ENCODE assay signal across 9 mouse cellular contexts in the genomic region with DNA sequence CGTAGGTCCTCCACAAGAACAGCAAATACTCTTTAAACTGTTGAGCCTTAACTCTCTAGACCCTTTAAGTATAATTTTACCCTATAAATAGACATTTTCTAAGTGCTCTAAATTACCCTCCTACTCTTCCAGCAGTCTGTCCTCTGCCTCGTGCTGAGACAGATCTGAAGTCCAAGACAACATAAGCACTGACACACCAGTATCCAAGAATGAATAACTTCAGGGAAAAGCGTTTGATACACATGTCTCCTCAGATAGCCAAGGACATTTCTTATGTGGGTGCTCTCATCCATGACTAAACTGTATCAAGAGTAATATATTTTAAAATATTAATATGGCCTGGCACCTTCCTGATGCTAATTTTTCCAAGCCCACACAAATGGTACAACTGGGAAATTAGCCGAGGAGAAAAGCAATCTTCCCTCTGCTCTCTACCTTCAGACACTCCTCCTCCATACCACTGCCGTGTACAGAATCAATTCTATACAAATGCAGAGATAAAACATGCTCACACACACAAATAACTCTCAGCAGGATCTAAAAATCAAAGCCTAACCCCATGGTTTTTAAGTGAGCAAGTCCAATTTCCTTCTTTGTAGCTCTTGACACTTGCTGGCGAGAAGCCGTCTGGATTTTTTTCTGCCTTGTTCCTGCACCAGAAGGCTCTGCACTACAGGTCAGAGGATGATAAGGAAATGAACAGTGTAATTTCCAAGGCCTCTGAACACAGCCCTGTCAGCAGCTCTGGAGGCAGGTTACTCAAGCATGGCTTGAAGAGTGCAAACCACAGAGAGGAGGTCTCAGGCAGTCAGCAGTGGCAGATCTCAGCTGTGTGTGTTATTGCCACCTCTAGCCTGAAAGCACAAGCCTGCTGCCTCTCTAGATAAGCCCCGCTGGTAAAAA. TPM values are rescaled to one million over a fixed set of nuclear protein-coding genes. Genes with fewer than 3 reads are reported as not detected.
DNase-seq lines count a peak whose midpoint lies in the region; ATAC-seq lines count a peak whose summit lies in the region.
"Had no signal": no experiment of that assay in that cellular context is flagged by ENCODE, and none has a peak within 500 bp of the region (broad histone marks: within the 10 kb centered on the region; RNA-seq: fewer than 3 reads in every experiment).

No protein-coding gene starts in this region.

- no peak overlapping the region for H3K9ac ChIP-seq in heart, embryonic 12.5 days
- no peak overlapping the region for H3K9ac ChIP-seq in kidney, embryonic 15.5 days
- H3K9ac ChIP-seq: embryonic facial prominence, embryonic 12.5 days had no signal

- no peaks in the 10 kb centered on the region for H3K9me3 ChIP-seq in heart, embryonic 12.5 days (replicated peaks)
- no peaks in the 10 kb centered on the region for H3K9me3 ChIP-seq in kidney, embryonic 15.5 days (replicated peaks)
- no peaks in the 10 kb centered on the region for H3K9me3 ChIP-seq in megakaryocyte, embryonic 14.5 days
- H3K9me3 ChIP-seq: embryonic facial prominence, embryonic 12.5 days had no signal

- no peaks in the 10 kb centered on the region for H3K36me3 ChIP-seq in heart, embryonic 12.5 days
- H3K36me3 ChIP-seq in kidney, embryonic 15.5 days: no peaks in the 10 kb centered on the region
- no peaks in the 10 kb centered on the region for H3K36me3 ChIP-seq in megakaryocyte, embryonic 14.5 days (replicated peaks; ENCODE audit: low read length)
- H3K36me3 ChIP-seq: embryonic facial prominence, embryonic 12.5 days had no signal

- peak; percentile 38; the same call in 1 of the 2 replicates for ATAC-seq in frontal cortex, adult (ENCODE audit: low TSS enrichment)
- ATAC-seq in heart, embryonic 12.5 days (ENCODE audit: insufficient number of reproducible peaks, low FRiP score): peak; percentile 80
- peak; percentile 88 for ATAC-seq in kidney, embryonic 15.5 days (replicated peaks; ENCODE audit: low FRiP score)

- peak overlapping the region; percentile 54 for H3K4me2 ChIP-seq in heart, embryonic 12.5 days
- 0 out of 2 replicates have a peak overlapping the region, but pooled peaks have one; percentile 5 for H3K4me2 ChIP-seq in kidney, embryonic 15.5 days
- H3K4me2 ChIP-seq: embryonic facial prominence, embryonic 12.5 days had no signal

- no peaks in the 10 kb centered on the region for H3K27me3 ChIP-seq in heart, embryonic 12.5 days (replicated peaks)
- no peaks in the 10 kb centered on the region for H3K27me3 ChIP-seq in kidney, embryonic 15.5 days
- no peaks in the 10 kb centered on the region for H3K27me3 ChIP-seq in megakaryocyte, embryonic 14.5 days (replicated peaks)
- H3K27me3 ChIP-seq: embryonic facial prominence, embryonic 12.5 days had no signal

- no peak overlapping the region; the same call in 1 of the 2 replicates for H3K4me3 ChIP-seq in heart, embryonic 12.5 days
- no peak overlapping the region for H3K4me3 ChIP-seq in kidney, embryonic 15.5 days (replicated peaks)
- peak overlapping the region; percentile 60 for H3K4me3 ChIP-seq in megakaryocyte, embryonic 14.5 days (replicated peaks)
- H3K4me3 ChIP-seq: embryonic facial prominence, embryonic 12.5 days had no signal

- H3K27ac ChIP-seq in heart, embryonic 12.5 days (ENCODE audit: poor library complexity, severe bottlenecking): peak overlapping the region; percentile 82
- H3K27ac ChIP-seq in kidney, embryonic 15.5 days: peak overlapping the region; percentile 75
- H3K27ac ChIP-seq: embryonic facial prominence, embryonic 12.5 days had no signal

- no peak for DNase-seq in frontal cortex, postnatal 25 days (ENCODE audit: low spot score in 2 of 2)
- DNase-seq in cerebellum, adult 11-12 months: peak; percentile 71
- peak; percentile 74 for DNase-seq in yolk sac, embryonic 10.5 days (ENCODE audit: low spot score)
- DNase-seq in gastrocnemius, postnatal 10 days: no peak

- H3K4me1 ChIP-seq in heart, embryonic 12.5 days (replicated peaks): peaks cover 61% of the 10 kb centered on the region
- H3K4me1 ChIP-seq in kidney, embryonic 15.5 days: peaks cover 31% of the 10 kb centered on the region
- H3K4me1 ChIP-seq in megakaryocyte, embryonic 14.5 days: peaks cover 41% of the 10 kb centered on the region

- WGBS in heart, embryonic 12.5 days: 17% methylated on average over 8 of the region's 8 CpGs
- 27% methylated on average over 8 of the region's 8 CpGs for WGBS in kidney, embryonic 15.5 days

RNA-seq across cellular contexts. Expression of a gene that starts 40.2 kb away (rescaled TPM):
- polyA plus RNA-seq in heart, embryonic 12.5 days (2016; fragmentation: Nextera tagmentation; extraction: Ambion mirVana): 7.1 and 7.6 TPM in 2 replicates
- 6.0 and 7.4 TPM in 2 replicates for polyA plus RNA-seq in kidney, embryonic 15.5 days (2015; fragmentation: Nextera tagmentation; extraction: Ambion mirVana)
- 1.2 and 15.5 TPM in 2 replicates for polyA plus RNA-seq in megakaryocyte, embryonic 14.5 days (2012; ENCODE audit: insufficient read depth, low replicate concordance)
- total RNA-seq in gastrocnemius, postnatal 10 days (2021): 10 to 100 TPM; 23.0 to 28.2 TPM

Comparison
In these comparisons a context has a peak if more than half of its experiments do, and no peak if none do; other contexts are left out.
1. ATAC-seq: peak in every context shown above with its lines; median percentile 88 in kidney, embryonic 15.5 days; 80 in heart, embryonic 12.5 days; 38 in frontal cortex, adult.
2. DNase-seq: peak in cerebellum, adult 11-12 months (single experiment) and yolk sac, embryonic 10.5 days (single experiment); none in frontal cortex, postnatal 25 days (0 of 2) and gastrocnemius, postnatal 10 days (single experiment).